Mouse (Mus musculus) embryonic fibroblast, embryonic 13.5 days (primary cell): ENCODE data around the gene Cox4i2.

Source experiments
- CTCF ChIP-seq: IDR thresholded peaks from 2 replicates; pipeline ENCODE4 v1.5.1; 2011; ENCODE audit warnings: mild to moderate bottlenecking, control low read depth, low read length, moderate library complexity, borderline replicate concordance; ENCODE audit not compliant: insufficient read depth
- POLR2A ChIP-seq: IDR thresholded peaks from 2 replicates; pipeline ENCODE4 v1.6.1; 2011; ENCODE audit warnings: low read depth, mild to moderate bottlenecking, control low read depth, low read length, moderate library complexity

DNA sequence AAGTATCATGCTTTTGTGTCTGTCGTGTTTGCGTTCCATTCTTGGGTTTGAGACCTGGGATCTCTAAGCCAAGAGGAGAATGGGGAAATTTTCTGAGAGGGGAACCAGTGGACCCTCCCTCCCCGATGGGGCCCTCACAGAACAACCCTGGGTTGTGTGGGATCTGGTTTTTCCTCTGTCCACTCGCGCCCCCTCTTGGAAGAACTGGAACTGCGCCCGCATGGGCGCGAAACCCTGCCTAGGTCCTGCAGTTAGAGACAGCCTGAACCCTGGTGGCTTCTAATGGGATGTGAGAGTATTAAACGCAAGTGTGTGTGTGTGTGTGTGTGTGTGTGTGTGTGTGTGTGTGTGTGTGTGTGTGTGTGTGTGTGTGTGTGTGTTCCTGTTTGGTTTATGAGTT lies 11.5 kb upstream of the Cox4i2 start:
- TF ChIP-seq POLR2A (no peak), CTCF (no peak)
